Mouse (Mus musculus) hindbrain, embryonic 13.5 days (tissue): ENCODE measurements around the gene Gm813. TPM values are rescaled to one million over a fixed set of nuclear protein-coding genes. Genes with fewer than 3 reads are reported as not detected.

ENCODE experiments used
- ATAC-seq: fragments of 200-750 bp; cut with Nextera tagmentation; 2 replicates; pipeline ENCODE4 v1.8.0; 2017; ENCODE audit warnings: moderate TSS enrichment; ENCODE audit not compliant: low FRiP score
- H3K27ac ChIP-seq: fragments of 300-500 bp; sonication (generic); 2 replicates; pipeline ENCODE4 v1.5.1; 2015; ENCODE audit warnings: inconsistent platforms, mild to moderate bottlenecking, moderate library complexity
- H3K27me3 ChIP-seq: fragments of 300-500 bp; sonication (generic); 2 replicates; pipeline ENCODE4 v1.6.1; 2015; ENCODE audit warnings: mild to moderate bottlenecking, inconsistent platforms
- H3K36me3 ChIP-seq: fragments of 300-500 bp; sonication (generic); 2 replicates; pipeline ENCODE4 v1.6.1; 2015; ENCODE audit warnings: mild to moderate bottlenecking, inconsistent platforms
- H3K4me1 ChIP-seq: fragments of 300-500 bp; sonication (generic); replicated peaks from 2 replicates; pipeline ENCODE4 v1.6.1; 2015; ENCODE audit warnings: inconsistent platforms
- H3K4me2 ChIP-seq: fragments of 300-500 bp; sonication (generic); 2 replicates; pipeline ENCODE4 v1.6.1; 2015; ENCODE audit warnings: inconsistent platforms, mild to moderate bottlenecking, moderate library complexity
- H3K4me3 ChIP-seq: fragments of 300-500 bp; sonication (generic); 2 replicates; pipeline ENCODE4 v1.5.1; 2015; ENCODE audit warnings: mild to moderate bottlenecking, inconsistent platforms
- H3K9ac ChIP-seq: fragments of 300-500 bp; sonication (generic); 2 replicates; pipeline ENCODE4 v1.6.1; 2015; ENCODE audit warnings: mild to moderate bottlenecking, inconsistent platforms
- H3K9me3 ChIP-seq: fragments of 300-500 bp; sonication (generic); 2 replicates; pipeline ENCODE4 v1.6.1; 2016; ENCODE audit warnings: inconsistent platforms
- WGBS: fragments of 180-500 bp; shearing (Covaris S2); methylation state at CpG from one replicate; pipeline ENCODE4 v1.1.7; 2015; 5-methylcytosine and 5-hydroxymethylcytosine counted together
- polyA plus RNA-seq: library from polyadenylated mRNA; unstranded; fragments of >200 nt; fragmentation: Nextera tagmentation; extraction: Ambion mirVana; gene quantifications from 2 replicates; pipeline ENCODE4 v1.2.1, GENCODE M21; 2015

The Gm813 gene
- polyA plus RNA-seq, 1 experiment from 2014 or later = not detected

GRCm38 (mm10) chr16:58591299-58591698 is 25.5 kb downstream of the Gm813 start:
- H3K9ac ChIP-seq = no peak overlapping the region
- H3K9me3 ChIP-seq = no peaks in the 10 kb centered on the region
- no peaks in the 10 kb centered on the region for H3K27me3 ChIP-seq
- ATAC-seq = no peak
- WGBS = 80% methylated on average over 3 of the region's 3 CpGs
- no peaks in the 10 kb centered on the region for H3K4me1 ChIP-seq
- H3K4me2 ChIP-seq = no peak overlapping the region
- no peak overlapping the region for H3K4me3 ChIP-seq
- H3K36me3 ChIP-seq = no peaks in the 10 kb centered on the region
- H3K27ac ChIP-seq = no peak overlapping the region

GRCm38 (mm10) chr16:58589444-58589843 is 27.3 kb downstream of the Gm813 start:
- Histone ChIP-seq H3K9me3 (no peaks in the 10 kb centered on the region), H3K4me2 (no peak overlapping the region), H3K27me3 (no peaks in the 10 kb centered on the region), H3K4me1 (no peaks in the 10 kb centered on the region), H3K27ac (no peak overlapping the region), H3K4me3 (no peak overlapping the region), H3K36me3 (no peaks in the 10 kb centered on the region), H3K9ac (no peak overlapping the region)
- ATAC-seq = no peak

- H3K4me2 ChIP-seq = no peak overlapping the region
- H3K27ac ChIP-seq = no peak overlapping the region
- ATAC-seq = no peak
- H3K27me3 ChIP-seq = no peaks in the 10 kb centered on the region
- no peak overlapping the region for H3K9ac ChIP-seq
- H3K36me3 ChIP-seq = no peaks in the 10 kb centered on the region
- no peaks in the 10 kb centered on the region for H3K4me1 ChIP-seq
- no peaks in the 10 kb centered on the region for H3K9me3 ChIP-seq
- H3K4me3 ChIP-seq = no peak overlapping the region
- WGBS = 94% methylated on average over 6 of the region's 6 CpGs
Measured at GRCm38 (mm10) chr16:58573949-58574722, 42.6 kb downstream of the Gm813 start.

GRCm38 (mm10) chr16:58570694-58571264 is 46.0 kb downstream of the Gm813 start:
- Histone ChIP-seq H3K36me3 (no peaks in the 10 kb centered on the region), H3K4me1 (no peaks in the 10 kb centered on the region), H3K27me3 (no peaks in the 10 kb centered on the region), H3K9me3 (no peaks in the 10 kb centered on the region), H3K4me3 (no peak overlapping the region), H3K27ac (no peak overlapping the region), H3K4me2 (no peak overlapping the region), H3K9ac (no peak overlapping the region)
- ATAC-seq = no peak

Other genes starting within 250 kb of the Gm813 start
- gene Dcbld2, start 208.5 kb downstream of the Gm813 start, polyA plus RNA-seq = 5.0 and 5.9 TPM in 2 replicates
- 9.5 and 12.7 TPM in 2 replicates for gene St3gal6, start 92.7 kb downstream of the Gm813 start, polyA plus RNA-seq
- not detected in 2 replicates for gene E330017A01Rik, start 21.8 kb upstream of the Gm813 start, polyA plus RNA-seq
- 10.6 and 10.8 TPM in 2 replicates for gene Cpox, start 53.3 kb upstream of the Gm813 start, polyA plus RNA-seq
- gene Gpr15, start 102.1 kb upstream of the Gm813 start, polyA plus RNA-seq = not detected in 2 replicates
- 123 and 126 TPM in 2 replicates for gene Cldnd1, start 110.9 kb upstream of the Gm813 start, polyA plus RNA-seq
- not detected in 2 replicates for gene Olfr172, start 146.2 kb upstream of the Gm813 start, polyA plus RNA-seq
- gene Olfr173, start 183.3 kb upstream of the Gm813 start, polyA plus RNA-seq = not detected in 2 replicates
- not detected in 2 replicates for gene Olfr175-ps1, start 209.8 kb upstream of the Gm813 start, polyA plus RNA-seq